Mouse (Mus musculus): ENCODE data around the gene Pcsk6. TPM values are rescaled to one million over a fixed set of nuclear protein-coding genes. Genes with fewer than 3 reads are reported as not detected.

Gene Pcsk6
- total and polyA plus RNA-seq, 3 experiments, result 0.01 TPM; not detected in 2

- H3K36me3 ChIP-seq (ENCODE audit: control insufficient read depth in 1 of 2, insufficient read depth in 2 of 2, low read length in 2 of 2), result no peaks in the 10 kb centered on the region
- no peaks in the 10 kb centered on the region for H3K79me2 ChIP-seq (ENCODE audit: control insufficient read depth, insufficient read depth, low read length, poor library complexity)
- TF ChIP-seq RAD21 (IDR thresholded peaks at IDR 0.05; ENCODE audit: low read depth, low read length), result no peak
- no peak for TF ChIP-seq RCOR1 (IDR thresholded peaks at IDR 0.05; ENCODE audit: low read depth, low read length)
- no peak for TF ChIP-seq TBP (IDR thresholded peaks at IDR 0.05; ENCODE audit: low read depth, low read length)
- no peak for TF ChIP-seq GATA1 (IDR thresholded peaks at IDR 0.05; ENCODE audit: low read depth, low read length)
- no peak for TF ChIP-seq ELF1 (IDR thresholded peaks at IDR 0.05; ENCODE audit: low read depth, low read length)
- H3K4me3 ChIP-seq (ENCODE audit: control insufficient read depth in 1 of 2, insufficient read depth in 1 of 2, low read depth in 2 of 2, low read length in 2 of 2), result no peak overlapping the region
- no peak overlapping the region for H3K27ac ChIP-seq (ENCODE audit: control insufficient read depth, low read depth, low read length)
- H3K9me3 ChIP-seq (replicated peaks; ENCODE audit: insufficient read depth, low read length), result no peaks in the 10 kb centered on the region
- H3K4me1 ChIP-seq (ENCODE audit: control insufficient read depth in 1 of 2, insufficient read depth in 2 of 2, low read length in 2 of 2), result no peaks in the 10 kb centered on the region
- no peaks in the 10 kb centered on the region; a peak in 1 of 4 replicates for H3K27me3 ChIP-seq (ENCODE audit: control insufficient read depth in 1 of 2, insufficient read depth in 2 of 2, low read length in 2 of 2)
- H3K9ac ChIP-seq (ENCODE audit: control insufficient read depth, low read depth, low read length, poor library complexity, severe bottlenecking), result no peak overlapping the region
- no peak for DNase-seq (ENCODE audit: low read depth, low spot score)
These were observed 131.9 kb downstream of the Pcsk6 start for GRCm38 (mm10) chr7:65993410-65993809.

GRCm38 (mm10) chr7:66001035-66001754, 139.7 kb downstream of the Pcsk6 start:
- DNase-seq (ENCODE audit: low read depth, low spot score), result no peak
- H3K27me3 ChIP-seq (ENCODE audit: control insufficient read depth in 1 of 2, insufficient read depth in 2 of 2, low read length in 2 of 2), result no peaks in the 10 kb centered on the region
- no peaks in the 10 kb centered on the region for H3K4me1 ChIP-seq (ENCODE audit: control insufficient read depth in 1 of 2, insufficient read depth in 2 of 2, low read length in 2 of 2)
- H3K9me3 ChIP-seq (replicated peaks; ENCODE audit: insufficient read depth, low read length), result no peaks in the 10 kb centered on the region
- no peaks in the 10 kb centered on the region for H3K79me2 ChIP-seq (ENCODE audit: control insufficient read depth, insufficient read depth, low read length, poor library complexity)
- no peaks in the 10 kb centered on the region for H3K36me3 ChIP-seq (ENCODE audit: control insufficient read depth in 1 of 2, insufficient read depth in 2 of 2, low read length in 2 of 2)
- no peak overlapping the region for H3K4me3 ChIP-seq (ENCODE audit: control insufficient read depth in 1 of 2, insufficient read depth in 1 of 2, low read depth in 2 of 2, low read length in 2 of 2)
- H3K27ac ChIP-seq (ENCODE audit: control insufficient read depth, low read depth, low read length), result no peak overlapping the region
- TF ChIP-seq GABPA (IDR thresholded peaks at IDR 0.05; ENCODE audit: low read depth, low read length) (no peak), CTCF (IDR thresholded peaks at IDR 0.05 in 2 of 3, conservative IDR thresholded peaks at IDR 0.05 in 1 of 3; ENCODE audit: control insufficient read depth in 1 of 3, insufficient read depth in 1 of 3, low read depth in 2 of 3, low read length in 3 of 3, poor library complexity in 1 of 3, severe bottlenecking in 1 of 3) (no peak), NELFE (IDR thresholded peaks at IDR 0.05; ENCODE audit: low read depth, low read length) (no peak), MAX (IDR thresholded peaks at IDR 0.05; ENCODE audit: low read length) (no peak), SMC3 (IDR thresholded peaks at IDR 0.05; ENCODE audit: low read depth, low read length) (no peak)
- H3K9ac ChIP-seq (ENCODE audit: control insufficient read depth, low read depth, low read length, poor library complexity, severe bottlenecking), result no peak overlapping the region

- Histone ChIP-seq H3K27me3 (ENCODE audit: control insufficient read depth in 1 of 2, insufficient read depth in 2 of 2, low read length in 2 of 2) (no peaks in the 10 kb centered on the region; a peak in 1 of 4 replicates), H3K79me2 (ENCODE audit: control insufficient read depth, insufficient read depth, low read length, poor library complexity) (no peaks in the 10 kb centered on the region), H3K9ac (ENCODE audit: control insufficient read depth, low read depth, low read length, poor library complexity, severe bottlenecking) (no peak overlapping the region), H3K36me3 (ENCODE audit: control insufficient read depth in 1 of 2, insufficient read depth in 2 of 2, low read length in 2 of 2) (no peaks in the 10 kb centered on the region), H3K27ac (ENCODE audit: control insufficient read depth, low read depth, low read length) (no peak overlapping the region), H3K9me3 (replicated peaks; ENCODE audit: insufficient read depth, low read length) (no peaks in the 10 kb centered on the region), H3K4me1 (ENCODE audit: control insufficient read depth in 1 of 2, insufficient read depth in 2 of 2, low read length in 2 of 2) (no peaks in the 10 kb centered on the region), H3K4me3 (ENCODE audit: control insufficient read depth in 1 of 2, insufficient read depth in 1 of 2, low read depth in 2 of 2, low read length in 2 of 2) (no peak overlapping the region)
- TF ChIP-seq CTCF (IDR thresholded peaks at IDR 0.05 in 2 of 3, conservative IDR thresholded peaks at IDR 0.05 in 1 of 3; ENCODE audit: control insufficient read depth in 1 of 3, insufficient read depth in 1 of 3, low read depth in 2 of 3, low read length in 3 of 3, poor library complexity in 1 of 3, severe bottlenecking in 1 of 3), result no peak
- TF ChIP-seq ZMIZ1 (IDR thresholded peaks at IDR 0.05; ENCODE audit: low read depth, low read length), result no peak
- no peak for TF ChIP-seq ZC3H11A (IDR thresholded peaks at IDR 0.05; ENCODE audit: low read depth, low read length)
- no peak for TF ChIP-seq TAL1 (IDR thresholded peaks at IDR 0.05; ENCODE audit: low read length)
- DNase-seq (ENCODE audit: low read depth, low spot score), result no peak
These were observed 140.3 kb downstream of the Pcsk6 start for GRCm38 (mm10) chr7:66001797-66002196.
